Mouse (Mus musculus): Measurements from ENCODE around the gene Traf3. TPM values are rescaled to one million over a fixed set of nuclear protein-coding genes. Genes with fewer than 3 reads are reported as not detected.

Gene Traf3
- total RNA-seq, 2 experiments from 2014 or later, result 16.3 to 16.7 TPM

- no peak for DNase-seq
Measured at GRCm38 (mm10) chr12:111314273-111314672, 148.1 kb downstream of the Traf3 start.

Other genes starting within 250 kb of the Traf3 start
- 100 to 1,000 TPM; 130 to 154 TPM for gene Ankrd9, start 187.3 kb upstream of the Traf3 start, total RNA-seq (2021)
- gene Rcor1, start 127.0 kb upstream of the Traf3 start, total RNA-seq (2021), result 1 to 10 TPM; 7.6 to 8.3 TPM
- not detected for gene 4930595D18Rik, start 18.1 kb downstream of the Traf3 start, total RNA-seq (2021)
- gene Amn, start 104.7 kb downstream of the Traf3 start, total RNA-seq (2021), result not detected
- 10 to 100 TPM; 23.6 to 24.9 TPM for gene Cdc42bpb, start 211.3 kb downstream of the Traf3 start, total RNA-seq (2021)
- not detected for gene Lbhd2, start 240.4 kb downstream of the Traf3 start, total RNA-seq (2021)